Mouse (Mus musculus) ovary, postnatal 14 days (tissue): ENCODE results near the gene Retn.

Experiments used
- DNase-seq: peaks from one replicate; pipeline ENCODE4 v3.0.0; 2022; ENCODE audit warnings: low spot score

Retn gene

GRCm38 (mm10) chr8:3655526-3655925, at the start of gene Retn:
TSS of gene Retn (plus strand) at chr8:3655770.
- no peak for DNase-seq

- no peak for DNase-seq
Measured at GRCm38 (mm10) chr8:3606593-3606992, 49.0 kb upstream of the Retn start.

- no peak for DNase-seq
Measured at GRCm38 (mm10) chr8:3607822-3608221, 47.7 kb upstream of the Retn start.

GRCm38 (mm10) chr8:3609046-3609815, 46.3 kb upstream of the Retn start:
- peak; percentile 46 for DNase-seq

GRCm38 (mm10) chr8:3609816-3610150, 45.8 kb upstream of the Retn start:
- DNase-seq: no peak

GRCm38 (mm10) chr8:3621199-3621970, 34.2 kb upstream of the Retn start, which contains the start of the genes Xab2 and Pet100:
TSS of gene Xab2 (minus strand) at chr8:3621316.
TSS of gene Pet100 (plus strand) at chr8:3621548.
- DNase-seq: peak; percentile 96

GRCm38 (mm10) chr8:3622119-3622518, 33.5 kb upstream of the Retn start:
- no peak for DNase-seq

- DNase-seq: no peak
Measured at GRCm38 (mm10) chr8:3625445-3625844, 30.1 kb upstream of the Retn start, which contains the start of gene Pcp2. TSS of gene Pcp2 (minus strand) at chr8:3625545.

GRCm38 (mm10) chr8:3626971-3627370, 28.6 kb upstream of the Retn start:
- no peak for DNase-seq

GRCm38 (mm10) chr8:3628014-3628413, 27.6 kb upstream of the Retn start:
- no peak for DNase-seq

GRCm38 (mm10) chr8:3630647-3631477, 24.7 kb upstream of the Retn start, which contains the start of gene Stxbp2:
TSS of gene Stxbp2 (plus strand) at chr8:3630955.
- DNase-seq: peak; percentile 57

GRCm38 (mm10) chr8:3631478-3631875, 24.1 kb upstream of the Retn start:
- DNase-seq: no peak

- DNase-seq: peak; percentile 14
Measured at GRCm38 (mm10) chr8:3645804-3646203, 9.8 kb upstream of the Retn start.

- no peak for DNase-seq
Measured at GRCm38 (mm10) chr8:3646824-3647531, 8.6 kb upstream of the Retn start.

GRCm38 (mm10) chr8:3647561-3647960, 8.0 kb upstream of the Retn start:
- no peak for DNase-seq

GRCm38 (mm10) chr8:3648268-3648667, 7.3 kb upstream of the Retn start:
- DNase-seq: no peak

GRCm38 (mm10) chr8:3648990-3649389, 6.6 kb upstream of the Retn start:
- DNase-seq: no peak

GRCm38 (mm10) chr8:3652845-3653244, 2.7 kb upstream of the Retn start:
- no peak for DNase-seq

- DNase-seq: no peak
Measured at GRCm38 (mm10) chr8:3654726-3655508, 653 bp upstream of the Retn start.

GRCm38 (mm10) chr8:3656725-3657381, 1.3 kb downstream of the Retn start:
- peak; percentile 12 for DNase-seq
